Mouse (Mus musculus) lung, embryonic 16.5 days (tissue): ENCODE measurements around the gene Tmem151a. TPM values are rescaled to one million over a fixed set of nuclear protein-coding genes. Genes with fewer than 3 reads are reported as not detected.

Experiments used
- ATAC-seq: fragments of 200-750 bp; cut with Nextera tagmentation; 2 replicates; pipeline ENCODE4 v1.8.0; 2017; ENCODE audit warnings: low read depth, mild to moderate bottlenecking, moderate library complexity
- H3K27ac ChIP-seq: fragments of 300-500 bp; sonication (generic); 2 replicates; pipeline ENCODE4 v1.5.1; 2014; ENCODE audit warnings: mild to moderate bottlenecking, control low read depth, low read length
- H3K27me3 ChIP-seq: fragments of 300-500 bp; sonication (generic); 2 replicates; pipeline ENCODE4 v1.6.1; 2014; ENCODE audit warnings: low read depth, low read length, mixed read lengths; ENCODE audit not compliant: control insufficient read depth, insufficient read depth
- H3K36me3 ChIP-seq: fragments of 300-500 bp; sonication (generic); 2 replicates; pipeline ENCODE4 v1.6.1; 2014; ENCODE audit warnings: low read length; ENCODE audit not compliant: control insufficient read depth, insufficient read depth
- H3K4me1 ChIP-seq: fragments of 300-500 bp; sonication (generic); replicated peaks from 2 replicates; pipeline ENCODE4 v1.6.1; 2014; ENCODE audit warnings: low read length, mixed read lengths; ENCODE audit not compliant: control insufficient read depth, insufficient read depth
- H3K4me2 ChIP-seq: fragments of 300-500 bp; sonication (generic); 2 replicates; pipeline ENCODE4 v1.6.1; 2014; ENCODE audit warnings: low read depth, low read length, control low read depth
- H3K4me3 ChIP-seq: fragments of 300-500 bp; sonication (generic); 2 replicates; pipeline ENCODE4 v1.5.1; 2014; ENCODE audit warnings: mild to moderate bottlenecking, low read length, control low read depth
- H3K9ac ChIP-seq: fragments of 300-500 bp; sonication (generic); 2 replicates; pipeline ENCODE4 v1.6.1; 2014; ENCODE audit warnings: low read length, control low read depth
- H3K9me3 ChIP-seq: fragments of 300-500 bp; sonication (generic); 2 replicates; pipeline ENCODE4 v1.6.1; 2016; ENCODE audit warnings: low read length; ENCODE audit not compliant: control insufficient read depth
- WGBS: fragments of 180-500 bp; shearing (Covaris S2); extraction: QIAGEN DNeasy Blood & Tissue Kit; methylation state at CpG from one replicate; pipeline ENCODE4 v1.1.7; 2014; 5-methylcytosine and 5-hydroxymethylcytosine counted together
- polyA plus RNA-seq: library from polyadenylated mRNA; unstranded; fragments of >200 nt; fragmentation: Nextera tagmentation; extraction: Ambion mirVana; gene quantifications from 2 replicates; pipeline ENCODE4 v1.2.1, GENCODE M21; 2015

Gene Tmem151a
- polyA plus RNA-seq, 1 experiment from 2014 or later = 3.6 TPM

DNA sequence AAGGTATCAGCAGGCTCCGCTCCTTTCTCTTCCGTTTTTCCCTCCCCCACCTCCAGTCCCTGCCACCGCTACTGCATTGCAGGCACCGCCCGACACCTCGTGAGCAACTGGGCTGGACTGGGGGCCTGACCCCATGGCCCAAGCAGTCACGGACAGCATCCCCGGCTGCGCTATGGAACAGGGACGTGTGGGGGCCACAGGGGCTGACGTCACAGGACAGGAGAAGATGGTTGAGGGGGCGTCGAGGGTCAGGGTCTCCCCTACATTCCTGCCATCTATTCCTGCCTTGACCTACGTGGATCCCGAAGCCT is 542 bp downstream of the Tmem151a start:
- H3K9me3 ChIP-seq = no peaks in the 10 kb centered on the region
- peak overlapping the region; percentile 52 for H3K4me3 ChIP-seq
- H3K27ac ChIP-seq = no peak overlapping the region
- WGBS = 1% methylated on average over 15 of the region's 15 CpGs
- peak overlapping the region; percentile 83 for H3K4me2 ChIP-seq
- H3K4me1 ChIP-seq = peaks cover 13% of the 10 kb centered on the region
- H3K9ac ChIP-seq = no peak overlapping the region
- peaks cover 56% of the 10 kb centered on the region for H3K27me3 ChIP-seq
- no peak for ATAC-seq
- H3K36me3 ChIP-seq = no peaks in the 10 kb centered on the region; the same call in none of the 2 replicates

DNA sequence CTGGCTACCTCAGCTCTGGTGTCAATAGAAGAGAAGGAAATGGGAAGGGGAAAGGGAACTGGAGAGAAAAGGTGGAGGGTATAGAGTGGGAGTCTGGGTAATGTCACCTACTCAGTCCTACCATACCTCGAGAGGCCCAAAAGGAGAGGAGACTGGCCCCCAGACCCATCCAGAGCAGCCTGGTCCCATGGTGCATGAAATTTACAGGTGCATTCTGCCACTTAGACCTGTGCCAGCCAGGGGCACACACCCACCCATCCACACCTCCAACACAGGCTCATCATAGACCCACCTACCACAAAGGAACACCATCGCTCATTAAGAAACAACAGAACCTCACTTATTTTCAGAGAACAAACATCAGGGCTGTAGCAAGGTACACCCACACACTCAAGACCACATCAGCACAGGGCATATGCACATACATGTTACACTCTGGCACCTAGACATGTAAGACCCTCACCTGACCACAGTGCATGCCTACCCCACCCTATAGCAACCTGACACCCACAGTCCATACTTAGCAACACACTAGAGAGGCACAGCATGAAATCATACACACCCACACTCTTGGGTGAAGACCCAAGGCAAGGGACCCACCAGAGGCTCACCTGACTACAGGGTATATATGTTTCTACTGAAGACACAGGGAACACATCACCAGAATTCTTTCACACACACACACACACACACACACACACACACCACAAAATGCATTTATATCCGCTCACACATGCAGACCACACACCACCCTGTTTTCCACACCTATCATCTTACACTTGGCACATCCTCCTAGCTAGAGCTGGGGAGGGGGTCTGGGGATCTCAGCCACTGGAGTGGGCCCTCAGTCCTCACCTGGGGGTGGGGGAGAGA is 1.1 kb downstream of the Tmem151a start:
- Histone ChIP-seq H3K4me3 (no peak overlapping the region), H3K27ac (no peak overlapping the region), H3K4me1 (peaks cover 11% of the 10 kb centered on the region), H3K27me3 (peaks cover 56% of the 10 kb centered on the region), H3K36me3 (no peaks in the 10 kb centered on the region), H3K4me2 (no peak overlapping the region), H3K9me3 (no peaks in the 10 kb centered on the region), H3K9ac (no peak overlapping the region)
- WGBS = 46% methylated on average over 3 of the region's 3 CpGs
- no peak for ATAC-seq

DNA sequence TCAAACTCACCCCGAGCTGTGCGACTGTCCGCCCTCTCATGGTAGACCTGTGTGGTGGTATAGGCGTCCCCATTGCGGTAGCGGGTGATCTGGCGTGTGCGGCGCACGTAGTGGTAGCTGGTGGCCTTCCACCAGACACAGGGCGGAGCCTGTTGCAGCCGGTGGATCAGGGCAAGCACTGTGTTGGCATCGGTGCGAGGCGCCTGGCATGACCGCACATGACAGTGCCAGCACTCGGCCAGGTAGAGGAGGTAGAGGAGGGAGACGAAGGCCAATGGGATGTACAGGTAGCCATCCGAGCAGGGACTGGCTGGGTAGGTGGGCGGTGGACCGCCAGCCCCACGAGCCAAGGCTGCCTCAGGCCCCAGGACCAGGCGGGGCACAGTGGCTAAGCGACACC is 2.7 kb downstream of the Tmem151a start:
- no peak overlapping the region for H3K4me2 ChIP-seq
- H3K9ac ChIP-seq = no peak overlapping the region
- no peak overlapping the region for H3K27ac ChIP-seq
- H3K4me1 ChIP-seq = peaks cover 5% of the 10 kb centered on the region
- no peak for ATAC-seq
- no peaks in the 10 kb centered on the region for H3K36me3 ChIP-seq
- 57% methylated on average over 24 of the region's 24 CpGs for WGBS
- no peak overlapping the region for H3K4me3 ChIP-seq
- H3K9me3 ChIP-seq = no peaks in the 10 kb centered on the region
- peaks cover 56% of the 10 kb centered on the region for H3K27me3 ChIP-seq

DNA sequence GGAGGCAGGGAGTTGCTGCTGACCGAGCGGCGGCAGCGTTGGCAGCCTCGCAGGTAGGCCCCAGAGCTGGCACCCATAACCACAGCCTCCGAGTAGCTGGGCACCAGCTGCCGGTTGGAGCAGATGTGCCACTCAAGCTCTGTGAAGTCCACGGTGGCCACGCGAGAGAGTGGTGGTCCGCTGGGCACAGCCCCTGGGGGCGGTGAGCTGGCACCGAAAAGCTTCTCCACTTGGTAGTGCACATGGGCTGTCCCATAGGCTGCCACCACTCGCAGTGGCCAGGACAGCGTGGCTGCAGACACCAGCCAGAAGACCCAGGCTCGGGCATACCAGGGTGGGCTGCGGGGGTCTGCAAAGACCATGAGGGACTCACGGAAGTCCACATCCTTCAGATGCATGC is 3.3 kb downstream of the Tmem151a start:
- Histone ChIP-seq H3K9ac (no peak overlapping the region), H3K4me2 (no peak overlapping the region), H3K4me3 (no peak overlapping the region), H3K9me3 (no peaks in the 10 kb centered on the region), H3K36me3 (no peaks in the 10 kb centered on the region), H3K27ac (no peak overlapping the region), H3K4me1 (peaks cover 3% of the 10 kb centered on the region; the same call in 1 of the 2 replicates), H3K27me3 (peaks cover 56% of the 10 kb centered on the region)
- ATAC-seq = no peak
- WGBS = 59% methylated on average over 18 of the region's 18 CpGs

DNA sequence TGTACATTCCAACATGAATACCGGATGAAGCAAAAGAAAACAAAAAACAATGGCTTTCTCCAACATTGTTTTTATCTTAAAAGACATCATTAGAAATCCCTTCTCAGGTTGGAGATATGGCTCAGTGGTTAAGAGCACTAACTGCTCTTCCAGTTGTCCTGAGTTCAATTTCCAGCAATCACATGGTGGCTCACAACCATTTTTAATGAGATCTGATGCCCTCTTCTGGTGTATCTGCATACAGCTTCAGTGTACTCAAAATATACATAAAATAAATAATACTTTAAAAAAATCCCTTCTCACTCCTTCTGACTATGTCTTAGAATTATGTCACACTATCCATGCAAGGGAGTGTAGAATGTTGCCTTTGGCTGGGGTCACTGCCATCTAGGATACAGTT is 6.1 kb downstream of the Tmem151a start:
- Histone ChIP-seq H3K36me3 (no peaks in the 10 kb centered on the region), H3K27me3 (peaks cover 40% of the 10 kb centered on the region), H3K9ac (no peak overlapping the region), H3K4me1 (no peaks in the 10 kb centered on the region), H3K27ac (no peak overlapping the region), H3K9me3 (no peaks in the 10 kb centered on the region), H3K4me2 (no peak overlapping the region), H3K4me3 (no peak overlapping the region)
- WGBS = 88% methylated on average over 1 of the region's 1 CpGs
- no peak for ATAC-seq

DNA sequence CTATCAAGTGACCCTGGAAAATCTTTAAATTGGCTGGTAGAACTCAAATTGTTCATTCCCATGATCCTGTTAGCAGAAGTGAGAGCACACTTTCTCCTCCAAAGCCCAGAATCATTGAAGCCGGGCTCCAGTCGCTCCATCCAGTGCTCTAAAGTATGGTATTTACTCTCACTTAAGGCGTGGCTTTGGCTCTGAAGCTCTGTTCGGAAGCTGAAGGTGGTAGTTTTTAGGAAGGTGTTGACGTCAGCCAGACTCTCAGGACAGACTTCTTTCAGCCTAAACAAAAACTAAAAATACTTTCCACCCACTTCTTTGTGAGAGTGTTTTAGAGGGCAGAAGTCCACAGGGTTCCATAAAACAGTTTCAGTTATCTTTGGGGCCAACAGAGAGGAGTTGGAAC is 11.8 kb downstream of the Tmem151a start:
- WGBS = 15% methylated on average over 5 of the region's 5 CpGs
- H3K4me3 ChIP-seq = no peak overlapping the region
- H3K9ac ChIP-seq = no peak overlapping the region

DNA sequence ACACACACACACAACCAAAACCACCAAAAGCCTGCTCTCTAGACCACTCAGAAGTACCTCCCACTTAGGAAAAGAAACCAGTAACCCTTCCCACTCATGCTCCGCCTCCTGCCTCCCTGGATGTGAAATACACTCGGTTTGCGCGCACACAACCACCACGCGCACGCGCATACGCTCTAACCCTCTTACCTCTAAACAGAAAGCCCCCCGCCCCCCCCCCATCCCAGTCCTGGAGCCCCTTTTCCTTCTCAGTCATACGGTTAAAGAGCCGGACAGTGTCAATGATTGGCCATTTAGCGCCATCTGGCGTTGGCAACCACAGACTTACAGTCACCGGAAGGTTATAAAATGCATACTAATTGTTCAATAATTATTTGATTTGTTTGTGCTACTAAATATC is 12.3 kb downstream of the Tmem151a start:
- H3K9ac ChIP-seq = no peak overlapping the region

More for the DNA sequence above, 11.8 kb downstream of the Tmem151a start:
- Histone ChIP-seq H3K4me1 (peaks cover 7% of the 10 kb centered on the region), H3K27ac (no peak overlapping the region), H3K27me3 (peaks cover 18% of the 10 kb centered on the region), H3K4me2 (0 out of 2 replicates have a peak overlapping the region, but pooled peaks have one; percentile 83), H3K9me3 (no peaks in the 10 kb centered on the region), H3K36me3 (no peaks in the 10 kb centered on the region)
- no peak for ATAC-seq

DNA sequence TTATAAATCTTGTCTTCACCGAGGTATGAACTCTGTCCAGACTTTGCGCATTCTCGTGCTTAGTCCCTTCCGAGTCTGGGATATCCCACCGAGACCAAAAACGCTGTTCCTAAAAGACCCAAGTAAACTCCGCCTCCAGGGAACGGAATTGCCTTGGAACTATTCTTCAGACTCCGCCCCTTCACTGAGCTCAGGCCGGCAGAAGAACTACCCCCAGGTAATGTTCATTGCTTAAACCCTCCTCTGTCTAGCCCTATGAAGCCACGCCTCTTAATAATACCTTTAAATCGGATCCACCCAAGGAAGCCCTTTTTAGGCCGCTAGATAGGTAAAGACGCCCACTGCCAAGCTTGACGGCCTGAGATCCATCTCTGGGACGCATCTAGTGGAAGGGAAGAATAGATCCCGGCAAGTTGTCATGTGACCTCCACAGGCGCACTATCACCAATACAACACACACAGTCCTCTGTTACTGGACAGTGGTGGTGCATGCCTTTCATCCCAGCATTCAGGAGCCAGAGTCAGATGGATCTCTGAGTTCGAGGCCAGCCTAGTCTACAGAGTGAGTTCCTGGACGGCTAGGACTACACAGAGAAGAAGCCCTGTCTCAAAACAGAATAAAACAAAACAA is 12.8 kb downstream of the Tmem151a start:
- peak overlapping the region; percentile 83 for H3K4me2 ChIP-seq
- no peaks in the 10 kb centered on the region for H3K9me3 ChIP-seq
- peaks cover 24% of the 10 kb centered on the region for H3K27me3 ChIP-seq
- WGBS = 2% methylated on average over 20 of the region's 20 CpGs
- peak; percentile 7 for ATAC-seq
- no peaks in the 10 kb centered on the region for H3K36me3 ChIP-seq
- H3K4me3 ChIP-seq = peak overlapping the region; percentile 62
- peak overlapping the region; percentile 83 for H3K27ac ChIP-seq
- peak overlapping the region; percentile 48 for H3K9ac ChIP-seq
- peaks cover 14% of the 10 kb centered on the region for H3K4me1 ChIP-seq

More for the DNA sequence above, 12.3 kb downstream of the Tmem151a start:
- no peak overlapping the region; the same call in 1 of the 2 replicates for H3K27ac ChIP-seq
- peak; percentile 19; the same call in 1 of the 2 replicates for ATAC-seq
- H3K4me1 ChIP-seq = peaks cover 9% of the 10 kb centered on the region
- H3K4me3 ChIP-seq = peak overlapping the region; percentile 62
- no peaks in the 10 kb centered on the region for H3K9me3 ChIP-seq
- H3K36me3 ChIP-seq = no peaks in the 10 kb centered on the region
- WGBS = under 1% methylated on average over 15 of the region's 15 CpGs
- peak overlapping the region; percentile 83 for H3K4me2 ChIP-seq
- peaks cover 21% of the 10 kb centered on the region for H3K27me3 ChIP-seq

DNA sequence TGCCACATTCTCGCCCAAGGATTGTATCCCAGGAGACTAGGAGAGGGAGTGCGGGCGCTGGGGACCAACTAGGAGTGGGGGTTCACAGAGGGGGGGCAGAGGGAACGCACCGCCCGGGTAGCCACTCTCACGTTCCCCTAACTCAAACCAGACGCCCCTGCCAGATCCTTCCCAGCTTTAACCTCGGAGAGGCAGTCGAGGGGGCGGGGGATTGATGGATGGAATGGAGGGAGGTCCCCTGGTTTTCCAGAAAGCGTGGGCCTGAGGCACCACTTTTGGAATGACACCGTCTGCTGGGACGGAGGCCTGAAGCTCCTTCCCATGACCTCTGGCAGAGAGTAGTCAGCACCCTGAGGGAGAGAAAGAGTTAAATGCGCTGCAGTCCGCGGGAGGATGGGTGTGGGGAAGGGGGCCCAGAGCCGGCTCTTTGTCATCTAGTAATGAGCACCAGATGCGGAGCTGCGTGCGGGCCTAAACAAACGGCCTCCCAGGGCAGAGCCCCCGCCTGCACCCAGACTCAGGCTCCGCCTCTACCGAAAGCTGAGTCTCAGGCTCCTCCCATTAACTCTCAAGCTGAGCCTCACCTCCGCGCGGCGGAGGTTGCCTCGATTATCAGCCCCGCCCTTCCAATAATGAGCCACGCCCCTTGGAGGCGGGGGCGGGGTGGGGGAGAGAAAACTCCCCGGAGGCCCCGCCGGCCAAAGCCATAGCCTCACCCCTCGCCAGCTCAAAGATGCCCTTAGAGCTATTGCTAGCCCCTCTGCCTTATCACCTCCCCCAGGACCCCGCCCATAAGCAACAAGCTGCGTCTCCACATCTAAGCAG is 13.6 kb downstream of the Tmem151a start:
- Histone ChIP-seq H3K9ac (peak overlapping the region; percentile 48), H3K9me3 (no peaks in the 10 kb centered on the region), H3K36me3 (no peaks in the 10 kb centered on the region), H3K4me3 (peak overlapping the region; percentile 62), H3K27ac (peak overlapping the region; percentile 83), H3K4me2 (peak overlapping the region; percentile 83), H3K27me3 (peaks cover 24% of the 10 kb centered on the region), H3K4me1 (peaks cover 21% of the 10 kb centered on the region)
- under 1% methylated on average over 39 of the region's 40 CpGs for WGBS
- peak; percentile 86 for ATAC-seq
